Mouse (Mus musculus): ENCODE measurements at regions not wholly inside any gene's neighbourhood (a gene's known extent, or its start where the extent isn't known, plus 50 kb on each side); places are given as distances from the start of the nearest gene placed in this dataset.

DNA sequence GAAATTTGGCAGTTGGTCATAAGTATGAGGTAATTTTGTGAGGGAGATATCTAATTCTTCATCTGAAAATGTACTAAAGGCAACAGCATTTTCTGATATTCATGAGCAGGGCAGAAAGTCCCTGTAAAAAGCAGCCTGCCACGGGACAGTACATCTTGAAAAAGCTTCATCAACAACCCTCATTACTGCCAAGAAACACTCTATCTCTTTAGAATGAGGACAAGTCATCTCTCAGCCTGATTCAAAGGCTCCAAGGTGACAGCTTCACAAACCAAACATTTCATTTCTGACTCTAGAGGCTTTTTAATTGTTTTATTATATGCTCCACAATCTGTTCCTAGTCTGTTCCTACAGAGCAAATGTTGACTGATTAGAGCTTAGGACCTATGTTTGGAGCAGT, 260.3 kb downstream of the Aldoart1 start:
- TF ChIP-seq CTCF (IDR thresholded peaks at IDR 0.05; ENCODE audit: control insufficient read depth, insufficient read depth, insufficient replicate concordance, low read depth, low read length) (no peak), POLR2A (IDR thresholded peaks at IDR 0.05; ENCODE audit: control insufficient read depth, low read depth, low read length) (no peak)

Data from testis, adult 2 months (tissue).